Mouse (Mus musculus): ENCODE results near the gene Ltb4r2.

DNA sequence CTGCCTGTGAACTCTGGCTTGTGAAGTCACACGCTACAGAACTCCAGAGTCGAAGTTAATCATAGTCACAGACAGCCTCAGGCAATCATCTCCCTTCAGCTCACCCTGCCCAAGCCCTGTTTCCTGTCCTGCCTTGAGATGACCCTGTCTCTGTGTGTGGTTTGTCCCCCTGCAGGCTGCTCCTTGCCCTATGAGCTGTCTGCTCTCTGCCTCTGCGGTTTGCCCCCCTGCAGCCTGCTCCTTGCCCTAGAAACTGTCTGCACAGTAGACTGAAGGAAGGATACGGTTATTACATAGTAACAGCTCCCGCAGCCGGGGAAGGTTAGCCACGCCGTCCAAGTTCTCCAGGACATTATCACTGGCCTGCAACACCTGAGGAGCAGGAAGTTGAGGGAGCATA is 44.3 kb upstream of the Ltb4r2 start:
- TF ChIP-seq POLR2A (IDR thresholded peaks at IDR 0.05; ENCODE audit: borderline replicate concordance, extremely low read depth, low read depth, low read length) (no peak), CTCF (IDR thresholded peaks at IDR 0.05; ENCODE audit: insufficient read depth, low read length) (no peak)
